Mouse (Mus musculus) stomach, postnatal 0 days (tissue): ENCODE data around the gene Zbtb7b.

ENCODE experiments used
- CTCF ChIP-seq: IDR thresholded peaks from 2 replicates; pipeline ENCODE4 v1.5.1; 2016; ENCODE audit warnings: antibody characterized with exemption, low read depth, mild to moderate bottlenecking, moderate library complexity
- EP300 ChIP-seq: optimal IDR thresholded peaks from 2 replicates; pipeline ENCODE3; 2016; ENCODE audit warnings: antibody characterized with exemption

DNA sequence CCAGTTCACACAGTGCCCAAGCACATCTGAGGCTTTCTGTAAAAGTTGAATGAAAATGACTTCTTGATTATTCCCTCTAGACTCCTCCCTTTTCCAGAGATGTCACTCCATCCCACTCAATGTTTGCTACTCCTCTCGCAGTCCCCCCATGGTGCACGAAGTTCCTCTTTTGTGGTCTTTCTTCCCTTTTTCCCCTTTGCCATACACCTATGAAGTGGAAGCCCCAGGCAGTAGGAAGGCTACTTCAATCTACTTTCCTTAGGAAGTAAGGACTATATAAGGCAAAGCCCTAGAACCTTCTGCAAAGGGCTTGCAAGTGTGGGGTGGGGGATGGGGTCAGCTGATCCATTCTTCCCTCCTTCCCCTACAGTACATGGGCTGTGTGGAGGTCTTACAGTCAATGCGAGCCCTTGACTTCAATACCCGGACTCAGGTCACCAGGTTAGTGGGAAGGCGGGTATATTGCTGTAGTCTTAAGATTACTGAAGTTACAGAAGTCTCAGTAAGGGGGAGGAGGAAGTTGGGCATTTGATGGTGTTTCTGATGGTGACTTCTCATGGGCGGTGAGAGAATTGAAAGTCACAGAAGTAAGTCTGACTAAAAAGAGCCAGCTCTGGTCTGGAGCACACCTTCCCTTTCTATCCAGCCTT is 28.1 kb upstream of the Zbtb7b start:
- TF ChIP-seq CTCF, result no peak
- TF ChIP-seq EP300, result no peak
